Mouse (Mus musculus): Measurements from ENCODE around the gene Lipn. TPM values are rescaled to one million over a fixed set of nuclear protein-coding genes. Genes with fewer than 3 reads are reported as not detected.

Gene Lipn
- polyA plus RNA-seq, 1 experiment from 2014 or later: not detected

GRCm38 (mm10) chr19:34104841-34105240 lies 37.7 kb downstream of the Lipn start:
- Histone ChIP-seq H3K9ac (replicated peaks; ENCODE audit: low read length) (no peak overlapping the region), H3K27me3 (ENCODE audit: control insufficient read depth, insufficient read depth, low read length) (no peaks in the 10 kb centered on the region), H3K4me2 (ENCODE audit: low read depth, low read length) (no peak overlapping the region), H3K9me3 (replicated peaks; ENCODE audit: control insufficient read depth, low read length) (no peaks in the 10 kb centered on the region), H3K4me3 (ENCODE audit: low read depth, low read length) (no peak overlapping the region), H3K27ac (replicated peaks; ENCODE audit: low read depth, low read length) (no peak overlapping the region), H3K4me1 (ENCODE audit: control insufficient read depth, insufficient read depth, low read length) (no peaks in the 10 kb centered on the region), H3K36me3 (replicated peaks; ENCODE audit: control insufficient read depth, insufficient read depth, low read depth, low read length) (no peaks in the 10 kb centered on the region)
- 93% methylated on average over 3 of the region's 3 CpGs for WGBS
- ATAC-seq (replicated peaks; ENCODE audit: insufficient number of reproducible peaks, low FRiP score, low TSS enrichment, low read depth) (no peak), DNase-seq (ENCODE audit: low spot score) (no peak)

- no peaks in the 10 kb centered on the region for H3K9me3 ChIP-seq (replicated peaks; ENCODE audit: control insufficient read depth, low read length)
- H3K9ac ChIP-seq (replicated peaks; ENCODE audit: low read length): no peak overlapping the region
- no peak for ATAC-seq (replicated peaks; ENCODE audit: insufficient number of reproducible peaks, low FRiP score, low TSS enrichment, low read depth)
- H3K27me3 ChIP-seq (ENCODE audit: control insufficient read depth, insufficient read depth, low read length): no peaks in the 10 kb centered on the region
- WGBS: 70% methylated on average over 1 of the region's 1 CpGs
- H3K4me2 ChIP-seq (ENCODE audit: low read depth, low read length): no peak overlapping the region
- H3K4me3 ChIP-seq (ENCODE audit: low read depth, low read length): no peak overlapping the region
- H3K4me1 ChIP-seq (ENCODE audit: control insufficient read depth, insufficient read depth, low read length): no peaks in the 10 kb centered on the region
- no peak for DNase-seq (ENCODE audit: low spot score)
- H3K27ac ChIP-seq (replicated peaks; ENCODE audit: low read depth, low read length): no peak overlapping the region
- H3K36me3 ChIP-seq (replicated peaks; ENCODE audit: control insufficient read depth, insufficient read depth, low read depth, low read length): no peaks in the 10 kb centered on the region
These were observed 51.9 kb downstream of the Lipn start for GRCm38 (mm10) chr19:34119102-34119501.

GRCm38 (mm10) chr19:34119653-34120052 lies 52.5 kb downstream of the Lipn start:
- no peak for ATAC-seq (replicated peaks; ENCODE audit: insufficient number of reproducible peaks, low FRiP score, low TSS enrichment, low read depth)

GRCm38 (mm10) chr19:34120107-34120731 lies 53.1 kb downstream of the Lipn start:
- H3K4me3 ChIP-seq (ENCODE audit: low read depth, low read length): no peak overlapping the region
- H3K36me3 ChIP-seq (replicated peaks; ENCODE audit: control insufficient read depth, insufficient read depth, low read depth, low read length): no peaks in the 10 kb centered on the region
- H3K27ac ChIP-seq (replicated peaks; ENCODE audit: low read depth, low read length): no peak overlapping the region
- DNase-seq (ENCODE audit: low spot score): no peak
- no peak overlapping the region for H3K4me2 ChIP-seq (ENCODE audit: low read depth, low read length)
- H3K9ac ChIP-seq (replicated peaks; ENCODE audit: low read length): no peak overlapping the region
- no peaks in the 10 kb centered on the region for H3K9me3 ChIP-seq (replicated peaks; ENCODE audit: control insufficient read depth, low read length)
- ATAC-seq (replicated peaks; ENCODE audit: insufficient number of reproducible peaks, low FRiP score, low TSS enrichment, low read depth): no peak
- H3K4me1 ChIP-seq (ENCODE audit: control insufficient read depth, insufficient read depth, low read length): no peaks in the 10 kb centered on the region
- H3K27me3 ChIP-seq (ENCODE audit: control insufficient read depth, insufficient read depth, low read length): no peaks in the 10 kb centered on the region
- WGBS: 77% methylated on average over 3 of the region's 3 CpGs

More at GRCm38 (mm10) chr19:34119653-34120052, 52.5 kb downstream of the Lipn start:
- Histone ChIP-seq H3K27ac (replicated peaks; ENCODE audit: low read depth, low read length) (no peak overlapping the region), H3K4me2 (ENCODE audit: low read depth, low read length) (no peak overlapping the region), H3K4me1 (ENCODE audit: control insufficient read depth, insufficient read depth, low read length) (no peaks in the 10 kb centered on the region), H3K4me3 (ENCODE audit: low read depth, low read length) (no peak overlapping the region), H3K9ac (replicated peaks; ENCODE audit: low read length) (no peak overlapping the region), H3K9me3 (replicated peaks; ENCODE audit: control insufficient read depth, low read length) (no peaks in the 10 kb centered on the region), H3K36me3 (replicated peaks; ENCODE audit: control insufficient read depth, insufficient read depth, low read depth, low read length) (no peaks in the 10 kb centered on the region), H3K27me3 (ENCODE audit: control insufficient read depth, insufficient read depth, low read length) (no peaks in the 10 kb centered on the region)
- no peak for DNase-seq (ENCODE audit: low spot score)
- WGBS: 64% methylated on average over 4 of the region's 4 CpGs

Small RNA genes within 50 kb of the gene (microRNA-seq; reads per million reads assigned to microRNA genes)
- not detected for gene Gm23334 (ENCODE audit: borderline number of aligned reads)

Other genes with a start within 250 kb of the Lipn start
- gene Lipf, start 106.2 kb upstream of the Lipn start, polyA plus RNA-seq (2014; fragmentation: Nextera tagmentation; extraction: Ambion mirVana): not detected in 2 replicates
- not detected in 2 replicates for gene Lipk, start 59.1 kb upstream of the Lipn start, polyA plus RNA-seq (2014; fragmentation: Nextera tagmentation; extraction: Ambion mirVana)
- 0.08 and 0.24 TPM in 2 replicates for gene Lipm, start 33.6 kb downstream of the Lipn start, polyA plus RNA-seq (2014; fragmentation: Nextera tagmentation; extraction: Ambion mirVana)
- 0.35 and 0.69 TPM in 2 replicates for gene Ankrd22, start 98.7 kb downstream of the Lipn start, polyA plus RNA-seq (2014; fragmentation: Nextera tagmentation; extraction: Ambion mirVana)
- gene Stambpl1, start 124.9 kb downstream of the Lipn start, polyA plus RNA-seq (2014; fragmentation: Nextera tagmentation; extraction: Ambion mirVana): 6.7 and 7.2 TPM in 2 replicates
- gene Acta2, start 188.2 kb downstream of the Lipn start, polyA plus RNA-seq (2014; fragmentation: Nextera tagmentation; extraction: Ambion mirVana): 53.3 and 59.8 TPM in 2 replicates
- 0.74 and 1.8 TPM in 2 replicates for gene Fas, start 223.3 kb downstream of the Lipn start, polyA plus RNA-seq (2014; fragmentation: Nextera tagmentation; extraction: Ambion mirVana)

All from embryonic facial prominence, embryonic 11.5 days (tissue).